Mouse (Mus musculus) erythroblast, embryonic 14.5 days (primary cell): ENCODE measurements around the gene Tspan12.

Experiments used
- GATA1 ChIP-seq: IDR thresholded peaks from 2 replicates; pipeline ENCODE4 v1.6.1; 2012; ENCODE audit warnings: low read length, inconsistent platforms, mixed read lengths
- TAL1 ChIP-seq: IDR thresholded peaks from 3 replicates; pipeline ENCODE4 v1.6.1; 2012; ENCODE audit warnings: low read length, inconsistent platforms, mixed read lengths

- no peak for TF ChIP-seq GATA1
- no peak for TF ChIP-seq TAL1
These were observed 78.0 kb downstream of the Tspan12 start for GRCm38 (mm10) chr6:21774213-21774916.
